In the genomic region with DNA sequence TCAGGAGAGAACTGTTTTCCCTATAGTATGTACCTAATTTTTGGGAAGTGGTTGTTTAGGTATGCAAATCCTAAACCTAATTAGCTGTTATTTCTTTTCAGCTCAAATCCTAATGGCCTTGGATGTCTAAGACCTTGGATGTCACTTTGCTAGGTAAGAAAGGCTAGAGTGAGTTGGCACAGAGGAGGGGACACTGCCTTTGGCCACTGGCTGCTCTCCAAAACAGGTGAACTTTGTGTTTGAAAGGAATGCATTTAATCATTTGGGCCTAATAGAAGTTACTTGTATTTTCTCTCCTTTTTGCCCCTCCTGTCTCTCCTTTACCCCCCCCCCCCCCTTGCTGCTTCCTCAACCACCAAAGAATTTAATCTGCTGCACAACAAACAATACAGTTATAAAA, we compare ENCODE assay signal across 14 mouse cellular contexts.
"Had no signal": no experiment of that assay in that cellular context is flagged by ENCODE, and none has a peak within 500 bp of the region (broad histone marks: within the 10 kb centered on the region; RNA-seq: fewer than 3 reads in every experiment).

No protein-coding gene starts in this region.

- H3K9ac ChIP-seq: limb, embryonic 12.5 days; liver, embryonic 15.5 days; neural tube, embryonic 15.5 days had no signal

- ATAC-seq: hindbrain, postnatal 0 days; lung, postnatal 0 days had no signal

- DNase-seq: liver; lung, adult 2 months; lung, postnatal 36 days; midbrain, embryonic 14.5 days had no signal

- H3K9me3 ChIP-seq: limb, embryonic 12.5 days; liver, embryonic 15.5 days; midbrain, embryonic 10.5 days; neural tube, embryonic 15.5 days had no signal

- H3K4me2 ChIP-seq: limb, embryonic 12.5 days; liver, embryonic 15.5 days; neural tube, embryonic 15.5 days had no signal

- H3K36me3 ChIP-seq: limb, embryonic 12.5 days; liver, embryonic 15.5 days; midbrain, embryonic 10.5 days had no signal

- H3K4me3 ChIP-seq: layer of hippocampus, adult 2 months; limb, embryonic 12.5 days; liver, embryonic 15.5 days; midbrain, embryonic 10.5 days; myocyte; neural tube, embryonic 15.5 days had no signal

- H3K27me3 ChIP-seq: limb, embryonic 12.5 days; liver, embryonic 15.5 days; neural tube, embryonic 15.5 days had no signal

- H3K27ac ChIP-seq: hindbrain, postnatal 0 days; kidney, postnatal 0 days; limb, embryonic 12.5 days; liver, embryonic 15.5 days; midbrain, embryonic 10.5 days; neural tube, embryonic 15.5 days; stomach, postnatal 0 days had no signal

- H3K4me1 ChIP-seq: limb, embryonic 12.5 days; midbrain, embryonic 10.5 days; neural tube, embryonic 15.5 days had no signal
